Mouse (Mus musculus): ENCODE data around the gene Cubn.
A peak's percentile ranks its signal among the peaks of the same experiment; 100 is the strongest.

Cubn gene

DNA sequence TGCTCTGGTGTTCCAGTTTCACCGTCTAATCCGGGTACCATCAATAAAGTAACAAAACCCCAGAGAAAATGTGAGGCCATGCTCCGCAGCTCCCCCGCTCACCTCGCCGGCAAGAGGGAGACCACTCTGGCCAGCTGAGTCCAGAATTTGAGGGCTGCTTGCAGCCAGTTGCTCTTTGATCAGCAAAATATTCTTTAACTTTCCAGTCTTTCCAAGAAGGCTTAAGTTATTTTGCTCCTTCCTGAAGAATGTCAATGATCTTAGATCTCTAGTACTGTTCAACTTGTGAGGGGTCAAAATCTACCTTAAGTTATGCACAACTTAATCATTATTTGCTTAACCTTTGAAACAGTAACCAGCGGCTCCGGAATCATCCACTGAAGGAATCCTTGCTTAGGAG lies at the start of gene Cubn:
Gene Cubn, minus strand, starts transcription at position 80 of the 400 bp plus-strand sequence.
- DNase-seq (ENCODE audit: low spot score) = no peak

- no peak for DNase-seq (ENCODE audit: low spot score)
These were observed 48.2 kb upstream of the Cubn start for GRCm38 (mm10) chr2:13539860-13540259.

- DNase-seq (ENCODE audit: low spot score) = no peak
These were observed 47.2 kb upstream of the Cubn start for GRCm38 (mm10) chr2:13538704-13539377.

DNA sequence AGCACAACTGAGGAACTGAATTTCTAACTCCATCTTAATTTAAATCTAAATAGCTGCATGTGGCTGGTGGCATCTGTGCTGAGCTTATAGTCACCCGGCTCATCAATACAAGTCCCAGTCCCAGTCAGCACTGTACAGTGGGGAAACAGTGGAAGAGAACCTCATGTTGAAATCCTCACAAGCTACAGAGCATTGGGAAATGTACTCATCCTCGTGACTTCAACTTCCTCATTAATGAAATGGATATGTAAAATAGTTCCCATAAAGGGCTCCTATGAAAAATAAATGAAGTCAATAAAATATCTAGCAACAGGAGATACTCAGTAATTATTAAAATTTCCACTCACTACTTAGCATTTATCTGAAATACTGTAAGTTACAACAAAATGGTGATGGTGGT lies 46.6 kb upstream of the Cubn start:
- no peak for DNase-seq (ENCODE audit: low spot score)

DNA sequence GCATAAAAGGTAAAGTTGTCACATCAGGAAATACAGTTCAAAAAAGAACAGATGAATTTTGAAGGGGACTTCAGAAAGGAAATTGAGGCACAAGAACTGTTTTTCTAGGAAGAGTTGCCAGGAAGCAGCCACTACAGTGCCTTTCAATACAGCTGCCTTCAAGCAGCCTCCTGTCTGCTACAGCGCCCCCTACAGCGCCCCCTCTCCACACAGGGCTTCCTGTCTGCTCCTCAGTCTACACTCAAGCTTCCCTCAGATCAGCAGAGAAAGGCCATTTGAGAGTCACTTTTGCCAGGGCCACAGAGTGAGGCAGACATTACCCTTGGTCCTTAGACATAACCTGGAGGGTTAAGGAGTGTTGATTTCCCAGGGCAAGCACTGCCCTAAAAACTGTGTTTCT lies 46.1 kb upstream of the Cubn start:
- no peak for DNase-seq (ENCODE audit: low spot score)

- no peak for DNase-seq (ENCODE audit: low spot score)
These were observed 45.1 kb upstream of the Cubn start for GRCm38 (mm10) chr2:13536747-13537146.

GRCm38 (mm10) chr2:13530639-13531038 lies 39.0 kb upstream of the Cubn start:
- DNase-seq (ENCODE audit: low spot score) = no peak

- DNase-seq (ENCODE audit: low spot score) = no peak
These were observed 37.8 kb upstream of the Cubn start for GRCm38 (mm10) chr2:13529253-13529933.

DNA sequence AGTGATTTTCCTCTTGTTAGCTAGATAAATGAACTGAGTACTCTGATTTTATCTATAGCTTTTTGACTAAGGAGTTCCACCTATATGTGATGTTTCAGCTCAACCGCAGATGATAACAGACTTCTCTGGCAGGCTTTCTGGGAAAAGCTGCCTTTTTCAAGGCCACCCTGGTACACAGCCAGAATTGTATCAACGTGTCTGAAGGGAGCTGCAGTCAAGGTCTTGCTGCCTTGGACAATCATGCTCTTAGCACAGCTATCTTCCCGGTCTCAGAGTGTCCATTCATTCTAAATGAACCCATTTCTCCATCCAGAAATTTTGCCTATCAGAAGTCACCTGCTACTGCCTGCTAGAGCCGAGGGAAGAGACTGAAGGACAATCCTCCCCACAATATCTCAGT lies 35.9 kb upstream of the Cubn start:
- no peak for DNase-seq (ENCODE audit: low spot score)

DNA sequence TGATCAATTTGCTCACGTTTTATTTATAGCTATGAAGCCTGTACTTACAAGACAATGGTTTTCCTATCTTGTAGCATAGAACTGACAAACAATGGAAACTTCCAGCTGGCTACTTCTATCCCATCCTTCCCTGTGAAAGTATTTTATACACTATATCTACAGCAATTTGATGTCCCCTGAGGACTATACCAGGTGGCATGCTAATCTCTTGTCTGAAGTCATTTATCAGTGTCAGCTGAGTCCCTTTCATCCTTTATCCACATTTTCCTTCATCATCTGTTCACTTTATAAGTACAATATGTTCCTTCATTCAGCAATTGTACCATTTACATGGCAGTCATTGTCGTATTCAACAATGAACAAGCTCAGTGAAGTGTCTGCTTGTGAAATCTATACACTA lies 35.5 kb upstream of the Cubn start:
- no peak for DNase-seq (ENCODE audit: low spot score)

GRCm38 (mm10) chr2:13526205-13526604 lies 34.6 kb upstream of the Cubn start:
- no peak for DNase-seq (ENCODE audit: low spot score)

GRCm38 (mm10) chr2:13523540-13524456 lies 32.2 kb upstream of the Cubn start:
- no peak for DNase-seq (ENCODE audit: low spot score)

GRCm38 (mm10) chr2:13522106-13522505 lies 30.5 kb upstream of the Cubn start:
- DNase-seq (ENCODE audit: low spot score) = no peak

- no peak for DNase-seq (ENCODE audit: low spot score)
These were observed 23.3 kb upstream of the Cubn start for GRCm38 (mm10) chr2:13514949-13515348.

DNA sequence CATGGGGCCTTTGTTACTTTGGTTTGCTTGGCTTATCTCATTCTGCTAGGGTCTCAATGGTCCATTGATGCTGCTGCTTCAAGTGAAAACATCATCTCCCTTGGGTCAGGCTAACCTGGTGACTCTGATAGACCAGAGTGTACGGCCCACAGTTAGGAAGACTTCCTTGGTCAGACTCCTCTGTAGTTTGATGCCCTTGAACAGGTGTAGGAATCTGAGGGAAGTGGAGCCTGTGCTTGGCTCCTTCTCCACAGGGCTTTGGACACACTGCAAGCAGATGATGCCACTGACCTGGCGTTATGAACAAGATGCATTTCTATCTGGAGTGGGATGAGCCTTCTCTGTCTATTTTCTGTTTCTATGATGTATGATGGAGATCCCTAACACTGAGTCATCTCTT lies 11.1 kb upstream of the Cubn start:
- no peak for DNase-seq (ENCODE audit: low spot score)

DNA sequence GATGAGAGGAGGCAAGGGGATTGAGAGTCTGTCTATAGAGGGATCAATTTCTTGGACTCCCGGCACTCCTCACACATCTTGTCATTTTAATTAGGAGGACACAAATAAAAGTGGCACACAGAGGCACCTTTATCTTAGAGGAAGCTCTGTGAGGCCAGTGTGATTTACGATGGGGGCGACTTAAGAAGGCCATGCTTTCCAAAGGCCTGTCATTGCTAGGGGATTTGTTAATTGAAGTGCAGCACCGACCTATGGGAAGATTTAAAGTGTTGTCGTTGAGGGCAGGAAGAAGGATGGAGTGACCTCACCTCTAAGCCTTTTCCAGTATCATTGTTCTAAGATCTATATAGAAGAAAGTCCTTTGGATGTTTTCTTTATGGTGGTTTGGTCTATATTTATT lies 9.9 kb upstream of the Cubn start:
- no peak for DNase-seq (ENCODE audit: low spot score)

GRCm38 (mm10) chr2:13500298-13500999 lies 8.8 kb upstream of the Cubn start:
- DNase-seq (ENCODE audit: low spot score) = no peak

DNA sequence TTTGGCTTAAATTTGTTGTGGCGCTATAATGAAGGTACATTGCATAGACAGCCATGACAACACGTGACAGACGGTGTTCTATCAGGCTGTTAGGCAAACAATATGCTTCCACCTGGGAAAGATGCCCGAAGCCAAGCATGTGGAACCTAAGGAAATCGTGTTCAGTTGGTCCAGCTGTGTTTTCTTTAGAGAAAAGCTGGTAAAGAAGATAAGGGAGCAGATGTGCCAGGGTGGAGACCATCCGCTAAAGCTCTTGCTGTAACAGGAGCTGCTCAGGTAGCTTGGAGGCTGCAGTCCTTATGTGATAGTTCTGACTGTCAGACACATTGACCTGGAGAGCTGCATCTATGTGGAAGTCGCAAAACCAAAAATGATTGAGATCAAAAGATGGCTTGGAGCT lies 7.6 kb upstream of the Cubn start:
- no peak for DNase-seq (ENCODE audit: low spot score)

DNA sequence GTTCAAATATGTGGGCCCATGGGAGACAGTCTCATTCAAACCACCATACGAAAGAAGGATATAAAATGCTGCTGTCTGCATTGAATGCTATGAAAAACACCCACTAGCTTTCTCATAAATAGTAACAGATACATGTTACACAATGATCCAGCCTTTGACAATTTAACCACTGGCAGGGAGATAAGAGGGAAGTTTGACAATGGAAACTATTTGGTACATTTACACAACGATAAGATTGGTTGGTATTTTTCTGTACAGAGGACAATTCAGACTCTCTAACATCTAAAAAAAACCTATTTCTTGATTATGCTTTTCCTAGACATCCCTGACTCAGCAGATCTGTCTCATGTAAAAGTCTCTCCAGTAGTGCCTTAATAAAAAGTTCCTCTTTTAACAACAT lies 4.5 kb upstream of the Cubn start:
- no peak for DNase-seq (ENCODE audit: low spot score)

GRCm38 (mm10) chr2:13492927-13493326 lies 1.3 kb upstream of the Cubn start:
- DNase-seq (ENCODE audit: low spot score) = no peak

- DNase-seq (ENCODE audit: low spot score) = no peak
These were observed 1.1 kb downstream of the Cubn start for GRCm38 (mm10) chr2:13490480-13490879.

- DNase-seq (ENCODE audit: low spot score) = peak; percentile 6
These were observed 5.1 kb downstream of the Cubn start for GRCm38 (mm10) chr2:13486470-13486869.

Measured in urinary bladder, postnatal 14 days (tissue).